Mouse (Mus musculus) frontal cortex, adult (tissue): ENCODE data around the gene Inafm2.

ENCODE experiments used
- ATAC-seq: cut with Nextera tagmentation; 2 replicates; pipeline ENCODE4 v1.9.2; 2017; ENCODE audit warnings: mild to moderate bottlenecking, moderate library complexity, mixed read lengths; ENCODE audit not compliant: low TSS enrichment

Inafm2 gene

DNA sequence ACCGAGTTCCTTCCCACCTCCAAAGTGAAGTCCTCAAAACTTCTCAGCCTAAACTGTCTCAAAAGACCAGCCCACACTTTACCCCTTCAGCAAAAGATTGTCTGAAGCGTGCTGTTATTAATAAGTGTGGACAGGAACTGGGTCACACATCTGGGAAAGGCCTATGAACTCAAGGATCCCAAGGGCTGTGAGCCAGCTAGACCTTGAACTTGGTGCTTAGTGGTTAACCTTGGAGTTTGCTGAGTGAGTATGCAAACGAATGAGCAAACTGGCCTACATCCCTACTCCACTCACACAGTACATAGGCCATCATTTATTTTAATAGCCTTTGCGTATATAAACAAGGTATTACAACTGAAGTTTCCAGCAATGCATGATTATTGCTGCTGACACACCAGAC, 20.0 kb upstream of the Inafm2 start:
- no peak for ATAC-seq

DNA sequence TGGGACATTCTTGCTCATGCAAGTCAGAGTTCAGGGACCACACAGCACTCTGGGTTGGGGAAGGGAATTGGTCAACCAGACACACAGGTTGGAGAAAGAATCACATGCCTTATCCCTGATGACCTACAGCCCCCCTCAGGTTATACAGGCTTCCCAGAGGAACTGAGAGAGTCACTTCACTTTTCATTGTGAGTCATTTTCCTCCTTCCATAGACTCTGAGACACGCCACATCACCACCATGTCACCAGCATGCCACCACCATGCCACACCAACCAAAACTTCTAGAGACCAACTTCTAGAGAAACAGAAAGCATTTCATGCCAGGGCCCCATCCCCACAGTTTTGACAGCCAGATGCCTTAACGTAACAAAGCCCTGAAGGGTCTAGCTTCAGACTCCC, 18.7 kb upstream of the Inafm2 start:
- ATAC-seq, result no peak

- ATAC-seq, result no peak
These were observed 17.6 kb upstream of the Inafm2 start for GRCm38 (mm10) chr2:118727911-118728310.

GRCm38 (mm10) chr2:118728337-118728736, 17.2 kb upstream of the Inafm2 start, which contains the start of gene Plcb2:
Plcb2 (minus strand) TSS chr2:118728438.
- ATAC-seq, result no peak

- no peak for ATAC-seq
These were observed 16.4 kb upstream of the Inafm2 start for GRCm38 (mm10) chr2:118729194-118729593.

DNA sequence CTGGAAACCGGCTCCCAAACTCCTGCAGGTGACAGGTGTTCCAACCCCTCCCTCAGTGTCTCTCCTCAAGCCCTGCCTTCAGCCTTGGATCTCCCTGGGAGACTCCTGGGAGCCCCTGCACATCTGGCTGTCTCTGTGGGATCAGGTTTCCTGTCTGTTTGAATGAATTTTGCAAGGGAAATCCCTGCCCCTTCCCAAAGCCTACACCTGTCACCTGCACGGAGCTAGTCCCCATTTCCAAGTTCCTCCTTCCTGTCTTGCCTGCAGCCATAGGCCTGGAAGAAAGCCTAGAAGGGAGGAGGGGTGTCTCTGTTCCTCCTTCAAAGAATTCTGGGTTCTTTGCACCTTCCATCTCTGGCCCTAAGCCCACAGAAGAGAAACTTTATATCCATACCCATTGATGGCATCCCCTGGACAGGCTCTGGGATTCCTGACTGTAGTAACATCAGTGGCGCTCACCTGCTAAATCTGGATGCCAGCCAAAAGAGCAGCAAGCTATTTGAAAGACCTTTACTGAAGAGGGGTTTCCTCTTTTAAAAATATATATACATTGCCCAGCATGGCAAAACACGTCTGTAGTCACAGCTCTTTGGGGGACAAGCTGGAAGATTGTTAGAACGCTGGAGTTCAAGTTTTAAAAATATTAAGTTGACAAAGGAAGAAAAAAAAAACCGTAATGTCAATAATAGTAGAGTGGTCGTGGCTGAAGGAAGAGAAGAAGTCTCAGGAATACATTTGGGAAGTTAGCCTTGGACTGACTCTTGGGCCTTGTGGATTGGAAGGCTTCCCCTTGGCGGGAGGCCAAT, 15.5 kb upstream of the Inafm2 start:
- no peak for ATAC-seq

- ATAC-seq, result peak; percentile 77
These were observed 15.0 kb upstream of the Inafm2 start for GRCm38 (mm10) chr2:118730622-118730915.

- no peak for ATAC-seq
These were observed 13.6 kb upstream of the Inafm2 start for GRCm38 (mm10) chr2:118731981-118732380.

DNA sequence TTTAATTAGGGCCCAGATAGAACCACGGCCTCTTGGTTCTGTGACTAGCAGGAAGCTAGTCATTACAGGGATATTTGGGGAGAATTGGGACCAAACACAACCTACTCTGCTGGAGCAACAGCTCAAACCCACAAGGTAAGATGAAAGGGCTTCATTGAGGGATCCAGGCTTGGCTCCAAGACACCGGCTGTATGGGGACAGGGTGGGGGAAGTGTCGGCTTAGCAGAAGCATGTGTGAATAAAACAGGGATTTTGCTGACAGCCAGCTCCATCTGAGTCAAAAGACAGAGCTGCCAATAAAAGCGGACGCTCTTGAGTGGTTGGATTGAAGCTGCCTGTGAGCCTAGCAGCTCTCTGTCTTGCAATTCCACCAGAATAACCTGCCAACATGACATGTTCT, 12.2 kb upstream of the Inafm2 start:
- ATAC-seq, result peak; percentile 88

- ATAC-seq, result no peak
These were observed 5.2 kb upstream of the Inafm2 start for GRCm38 (mm10) chr2:118740341-118740740.

- ATAC-seq, result peak; percentile 29
These were observed 4.4 kb upstream of the Inafm2 start for GRCm38 (mm10) chr2:118741183-118741582.

DNA sequence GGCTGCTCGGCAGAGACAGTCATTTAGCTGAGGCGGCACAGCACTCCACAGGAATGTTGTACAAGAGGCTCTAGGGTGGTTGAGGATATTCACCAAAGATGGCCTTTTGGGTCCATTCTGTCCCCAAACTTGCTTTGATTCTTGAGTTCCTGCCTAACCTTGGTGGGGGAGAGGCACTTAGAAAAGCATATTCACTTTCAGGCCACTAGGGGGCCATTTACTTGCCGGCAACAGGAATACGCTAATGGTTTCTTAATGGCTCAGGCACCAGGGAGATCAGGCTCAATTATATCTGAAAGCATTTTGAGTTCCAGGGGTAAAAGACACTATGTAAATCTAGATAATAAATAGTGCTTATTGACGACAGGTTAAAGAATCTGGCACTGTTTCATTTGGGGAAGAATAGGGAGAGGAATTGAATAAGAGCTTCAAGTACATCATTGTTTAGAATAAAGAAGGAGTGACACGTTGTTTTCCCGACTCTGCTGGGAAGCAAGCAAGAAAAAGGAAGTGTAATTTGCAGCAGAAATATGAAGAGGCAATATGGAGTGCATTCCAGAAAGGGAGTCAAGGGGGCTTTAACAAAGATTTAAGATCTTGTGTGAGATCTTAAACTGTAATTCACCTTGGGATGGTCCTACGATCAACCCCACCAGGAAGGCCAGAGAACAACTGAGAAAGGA, 2.2 kb upstream of the Inafm2 start:
- no peak for ATAC-seq

DNA sequence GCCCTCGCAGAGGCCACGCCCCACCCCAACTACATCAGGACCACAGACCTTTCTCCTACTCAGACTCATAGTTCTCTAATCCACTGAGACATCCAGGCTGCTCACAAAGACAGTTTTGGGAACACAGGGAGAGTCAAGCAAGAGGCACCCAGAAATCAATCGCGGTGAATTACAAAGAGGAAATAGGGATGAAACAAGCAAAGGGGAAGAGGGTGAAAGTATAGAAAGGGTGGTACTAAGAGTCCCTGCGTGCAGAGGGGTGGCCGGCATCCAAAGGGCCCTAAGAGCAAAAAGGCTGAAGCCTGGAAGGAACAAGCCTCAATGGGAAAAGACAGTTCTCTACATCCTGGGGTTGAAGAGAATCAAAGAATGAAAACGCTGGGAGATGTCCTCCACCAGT, 937 bp upstream of the Inafm2 start:
- no peak for ATAC-seq

- ATAC-seq, result peak; percentile 18
These were observed 650 bp downstream of the Inafm2 start for GRCm38 (mm10) chr2:118745915-118746901.

DNA sequence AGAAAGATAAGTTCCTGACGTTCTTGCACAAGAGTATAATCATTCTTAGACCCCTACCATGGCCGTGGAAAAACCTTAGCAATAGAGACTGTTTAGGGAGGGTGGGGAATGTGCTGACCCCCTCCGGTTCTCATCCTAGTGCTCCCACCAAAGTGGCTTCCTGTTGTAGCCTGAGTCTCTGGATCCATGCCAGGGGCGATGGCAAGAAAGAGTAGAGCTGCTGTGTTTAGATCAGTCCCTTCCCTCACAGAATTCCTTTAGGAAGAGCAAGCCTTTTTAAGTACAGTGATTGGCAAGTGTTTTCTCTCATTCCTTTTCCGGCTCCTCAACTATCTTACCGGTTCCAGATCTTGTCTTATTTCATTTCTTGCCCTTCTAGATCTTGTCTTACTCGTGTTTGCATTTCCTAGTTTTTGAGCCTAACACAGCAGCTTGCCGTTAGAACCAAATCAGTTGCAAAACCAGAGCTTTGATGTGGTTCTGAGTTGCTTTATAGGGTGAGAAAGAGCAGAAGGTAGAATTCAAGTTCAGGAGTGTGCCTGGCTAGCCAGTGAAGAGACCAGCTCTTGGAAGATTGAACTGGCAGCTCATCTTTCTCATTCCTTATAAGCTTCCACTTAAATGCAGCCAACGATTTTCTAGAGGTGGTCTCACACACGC, 1.9 kb downstream of the Inafm2 start:
- ATAC-seq, result no peak

GRCm38 (mm10) chr2:118749341-118749884, 3.9 kb downstream of the Inafm2 start:
- ATAC-seq, result no peak

DNA sequence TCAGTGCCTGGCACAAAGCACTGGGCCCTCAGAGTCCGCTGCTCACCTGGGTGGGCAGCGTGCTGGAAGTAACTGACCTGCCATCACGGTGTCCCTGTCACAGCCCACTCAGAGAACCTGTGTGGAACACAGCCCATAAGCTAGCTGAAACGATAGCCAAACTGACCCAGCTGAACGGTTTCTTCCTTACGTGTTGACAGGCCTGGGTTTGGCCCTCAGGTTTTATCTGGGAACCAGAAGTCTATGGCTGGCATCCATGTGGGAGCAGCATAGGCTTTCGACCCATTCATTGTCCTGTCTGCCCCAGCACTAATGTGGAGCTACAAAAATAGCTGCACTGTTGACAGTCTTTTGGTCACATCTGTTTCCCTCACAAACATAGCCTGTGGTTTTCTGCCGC, 4.9 kb downstream of the Inafm2 start:
- ATAC-seq, result no peak

DNA sequence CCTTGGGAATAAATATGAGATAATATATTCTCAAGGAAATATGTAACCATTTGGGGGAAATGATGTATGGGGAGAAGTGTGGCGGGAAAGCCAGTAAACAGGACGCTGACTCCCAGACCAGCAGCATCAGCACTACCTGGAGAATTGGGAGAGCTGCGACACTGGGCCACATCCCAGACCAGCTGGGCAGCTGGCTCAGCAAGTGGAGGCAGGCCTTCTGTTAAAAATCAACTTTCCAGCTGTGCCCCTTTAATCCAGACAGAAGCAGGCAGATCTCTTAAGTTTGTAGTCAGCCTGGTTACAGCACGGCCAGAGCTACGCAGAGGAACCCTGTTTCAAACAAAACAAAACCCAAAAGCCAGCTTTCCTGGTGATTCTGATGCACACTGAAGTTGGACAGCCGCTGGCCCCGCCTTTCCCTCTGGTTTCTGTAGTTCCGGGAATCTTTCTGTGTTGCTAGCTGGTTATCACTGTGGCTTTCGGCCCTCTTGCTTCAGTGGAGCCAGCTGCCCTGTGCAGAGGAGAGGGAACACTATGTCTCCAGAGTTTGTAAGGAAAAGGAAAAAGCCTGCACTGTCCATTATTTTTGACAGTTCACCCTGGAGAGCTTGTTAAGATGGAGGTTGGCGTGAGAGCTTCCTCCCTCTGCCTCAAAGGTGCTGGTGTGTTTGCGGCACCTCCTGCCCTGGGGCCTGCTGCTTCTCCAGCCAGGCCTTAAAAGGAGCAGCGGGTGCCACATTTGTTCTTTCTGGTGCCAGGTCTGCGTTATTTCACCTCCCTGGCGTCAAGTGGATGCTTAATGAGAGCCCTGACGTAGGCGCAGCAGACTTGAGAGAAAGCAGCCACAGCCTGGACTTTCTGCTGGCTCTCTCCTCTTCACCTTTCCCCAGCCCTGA, 6.6 kb downstream of the Inafm2 start:
- no peak for ATAC-seq

DNA sequence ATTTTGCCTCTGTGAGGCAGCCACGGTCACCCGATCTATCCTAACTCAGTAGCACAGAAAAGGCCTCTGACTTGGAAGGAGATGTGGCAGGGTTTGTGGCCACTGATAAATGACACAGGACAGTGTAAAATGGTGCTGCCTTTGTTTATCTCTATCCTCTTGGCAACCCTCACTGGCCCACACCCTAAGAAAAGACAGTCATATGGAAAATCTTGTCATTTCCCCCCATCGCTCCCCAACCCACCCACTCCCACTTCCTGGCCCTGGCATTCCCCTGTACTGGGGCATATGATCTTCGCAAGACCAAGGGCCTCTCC, 7.2 kb downstream of the Inafm2 start:
- no peak for ATAC-seq

DNA sequence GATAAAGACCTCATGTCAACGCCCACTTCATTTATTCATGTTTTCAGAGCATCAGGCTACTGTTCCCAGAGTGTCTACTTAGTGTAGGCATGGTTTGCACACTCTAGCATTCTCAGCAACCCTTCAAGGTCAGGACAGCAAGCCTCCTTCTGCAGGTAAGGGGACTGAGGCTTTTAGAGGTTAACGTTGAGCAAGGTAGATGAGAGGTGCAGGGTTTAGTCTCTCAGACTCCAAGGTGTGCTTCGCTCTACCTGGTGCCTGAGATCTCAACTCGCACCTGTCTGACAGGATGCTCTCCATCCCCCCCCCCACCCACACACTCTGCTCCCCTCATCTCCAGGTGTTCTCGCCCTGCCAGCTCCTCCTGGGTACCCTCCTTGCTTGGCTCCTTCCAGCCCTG, 8.6 kb downstream of the Inafm2 start:
- no peak for ATAC-seq

GRCm38 (mm10) chr2:118755407-118755806, 9.8 kb downstream of the Inafm2 start:
- no peak for ATAC-seq
